Mouse (Mus musculus): ENCODE results near the gene Tyw1.

- TF ChIP-seq CTCF (IDR thresholded peaks at IDR 0.05; ENCODE audit: low read depth, low read length): no peak
- TF ChIP-seq POLR2A (IDR thresholded peaks at IDR 0.05; ENCODE audit: borderline replicate concordance, low read depth, low read length): no peak
Observed at GRCm38 (mm10) chr5:130239236-130239635, 16.2 kb upstream of the Tyw1 start.
